Mouse (Mus musculus): ENCODE measurements around the gene 3110009E18Rik. TPM values are rescaled to one million over a fixed set of nuclear protein-coding genes. Genes with fewer than 3 reads are reported as not detected.
"Not testable (repeated sequence)": the region's sequence is repeated elsewhere in the genome, so short reads cannot be mapped to it uniquely, and the experiment has no call there.

Gene 3110009E18Rik
- polyA plus RNA-seq, 1 experiment from 2014 or later, result 15.3 TPM

- Histone ChIP-seq H3K27ac (replicated peaks) (no peak overlapping the region), H3K4me3 (no peak overlapping the region), H3K4me2 (no peak overlapping the region), H3K4me1 (replicated peaks) (no peaks in the 10 kb centered on the region), H3K9me3 (no peaks in the 10 kb centered on the region), H3K9ac (no peak overlapping the region), H3K36me3 (no peaks in the 10 kb centered on the region), H3K27me3 (no peaks in the 10 kb centered on the region)
- ATAC-seq (ENCODE audit: low FRiP score, low read depth), result no peak
- 62% methylated on average over 13 of the region's 13 CpGs for WGBS
These were observed 34.3 kb upstream of the 3110009E18Rik start for GRCm38 (mm10) chr1:120086644-120087043.

GRCm38 (mm10) chr1:120089180-120089579 lies 31.8 kb upstream of the 3110009E18Rik start:
- no peaks in the 10 kb centered on the region for H3K27me3 ChIP-seq
- 19% methylated on average over 4 of the region's 5 CpGs for WGBS
- no peaks in the 10 kb centered on the region for H3K4me1 ChIP-seq (replicated peaks)
- H3K27ac ChIP-seq (replicated peaks), result no peak overlapping the region
- H3K4me3 ChIP-seq, result no peak overlapping the region
- no peak overlapping the region for H3K4me2 ChIP-seq
- H3K36me3 ChIP-seq, result no peaks in the 10 kb centered on the region
- H3K9me3 ChIP-seq, result no peaks in the 10 kb centered on the region
- no peak for ATAC-seq (ENCODE audit: low FRiP score, low read depth)
- no peak overlapping the region for H3K9ac ChIP-seq

- no peak for ATAC-seq (ENCODE audit: low FRiP score, low read depth)
- no peaks in the 10 kb centered on the region for H3K36me3 ChIP-seq
- WGBS, result 91% methylated on average over 8 of the region's 8 CpGs
- H3K9ac ChIP-seq, result no peak overlapping the region
- no peak overlapping the region for H3K4me2 ChIP-seq
- no peaks in the 10 kb centered on the region for H3K27me3 ChIP-seq
- H3K27ac ChIP-seq (replicated peaks), result no peak overlapping the region
- H3K4me1 ChIP-seq (replicated peaks), result no peaks in the 10 kb centered on the region
- no peaks in the 10 kb centered on the region for H3K9me3 ChIP-seq
- H3K4me3 ChIP-seq, result no peak overlapping the region
These were observed 30.0 kb upstream of the 3110009E18Rik start for GRCm38 (mm10) chr1:120090880-120091570.

- H3K27ac ChIP-seq (replicated peaks); H3K4me1 ChIP-seq (replicated peaks); H3K9ac ChIP-seq; H3K36me3 ChIP-seq; H3K4me3 ChIP-seq; H3K9me3 ChIP-seq; H3K4me2 ChIP-seq; H3K27me3 ChIP-seq: not testable (repeated sequence)
- 60% methylated on average over 12 of the region's 14 CpGs for WGBS
- peak; percentile 48; the same call in 1 of the 2 replicates for ATAC-seq (ENCODE audit: low FRiP score, low read depth)
These were observed 27.4 kb upstream of the 3110009E18Rik start for GRCm38 (mm10) chr1:120093482-120094134.

- H3K27ac ChIP-seq (replicated peaks), result no peak overlapping the region
- WGBS, result 68% methylated on average over 3 of the region's 3 CpGs
These were observed 26.1 kb upstream of the 3110009E18Rik start for GRCm38 (mm10) chr1:120094920-120095319.

GRCm38 (mm10) chr1:120098327-120098726 lies 22.7 kb upstream of the 3110009E18Rik start:
- H3K4me3 ChIP-seq, result no peak overlapping the region
- no peak overlapping the region for H3K4me2 ChIP-seq
- no peaks in the 10 kb centered on the region for H3K36me3 ChIP-seq
- 17% methylated on average over 7 of the region's 7 CpGs for WGBS
- no peaks in the 10 kb centered on the region for H3K9me3 ChIP-seq
- no peak overlapping the region for H3K27ac ChIP-seq (replicated peaks)
- H3K9ac ChIP-seq, result no peak overlapping the region
- no peak for ATAC-seq (ENCODE audit: low FRiP score, low read depth)
- H3K27me3 ChIP-seq, result no peaks in the 10 kb centered on the region
- no peaks in the 10 kb centered on the region for H3K4me1 ChIP-seq (replicated peaks)

More at GRCm38 (mm10) chr1:120094920-120095319, 26.1 kb upstream of the 3110009E18Rik start:
- Histone ChIP-seq H3K9ac (no peak overlapping the region), H3K27me3 (no peaks in the 10 kb centered on the region), H3K4me3 (no peak overlapping the region), H3K36me3 (no peaks in the 10 kb centered on the region), H3K4me1 (replicated peaks) (no peaks in the 10 kb centered on the region), H3K9me3 (no peaks in the 10 kb centered on the region), H3K4me2 (no peak overlapping the region)
- no peak for ATAC-seq (ENCODE audit: low FRiP score, low read depth)

GRCm38 (mm10) chr1:120099483-120099882 lies 21.5 kb upstream of the 3110009E18Rik start:
- no peak overlapping the region for H3K27ac ChIP-seq (replicated peaks)
- H3K27me3 ChIP-seq, result no peaks in the 10 kb centered on the region
- no peak overlapping the region for H3K4me2 ChIP-seq
- H3K9me3 ChIP-seq, result no peaks in the 10 kb centered on the region
- no peak overlapping the region for H3K9ac ChIP-seq
- ATAC-seq (ENCODE audit: low FRiP score, low read depth), result no peak
- H3K4me1 ChIP-seq (replicated peaks), result no peaks in the 10 kb centered on the region
- 65% methylated on average over 6 of the region's 6 CpGs for WGBS
- H3K4me3 ChIP-seq, result no peak overlapping the region
- H3K36me3 ChIP-seq, result no peaks in the 10 kb centered on the region

GRCm38 (mm10) chr1:120100456-120101226 lies 20.3 kb upstream of the 3110009E18Rik start:
- no peaks in the 10 kb centered on the region for H3K36me3 ChIP-seq
- ATAC-seq (ENCODE audit: low FRiP score, low read depth), result no peak
- WGBS, result 75% methylated on average over 8 of the region's 8 CpGs

GRCm38 (mm10) chr1:120101227-120101609 lies 19.8 kb upstream of the 3110009E18Rik start:
- H3K4me3 ChIP-seq, result no peak overlapping the region
- no peak overlapping the region for H3K9ac ChIP-seq
- no peak overlapping the region for H3K27ac ChIP-seq (replicated peaks)
- no peaks in the 10 kb centered on the region for H3K4me1 ChIP-seq (replicated peaks)
- 87% methylated on average over 3 of the region's 3 CpGs for WGBS
- H3K27me3 ChIP-seq, result no peaks in the 10 kb centered on the region
- no peak for ATAC-seq (ENCODE audit: low FRiP score, low read depth)
- no peaks in the 10 kb centered on the region for H3K9me3 ChIP-seq
- no peaks in the 10 kb centered on the region for H3K36me3 ChIP-seq
- no peak overlapping the region for H3K4me2 ChIP-seq

More at GRCm38 (mm10) chr1:120100456-120101226, 20.3 kb upstream of the 3110009E18Rik start:
- no peaks in the 10 kb centered on the region for H3K27me3 ChIP-seq
- H3K9ac ChIP-seq, result no peak overlapping the region
- no peak overlapping the region for H3K27ac ChIP-seq (replicated peaks)
- no peaks in the 10 kb centered on the region for H3K4me1 ChIP-seq (replicated peaks)
- H3K4me2 ChIP-seq, result no peak overlapping the region
- H3K9me3 ChIP-seq, result no peaks in the 10 kb centered on the region
- H3K4me3 ChIP-seq, result no peak overlapping the region

- Histone ChIP-seq H3K9me3 (no peaks in the 10 kb centered on the region), H3K36me3 (no peaks in the 10 kb centered on the region), H3K27me3 (no peaks in the 10 kb centered on the region), H3K4me3 (no peak overlapping the region), H3K27ac (replicated peaks) (no peak overlapping the region), H3K4me2 (no peak overlapping the region), H3K9ac (no peak overlapping the region), H3K4me1 (replicated peaks) (no peaks in the 10 kb centered on the region)
- WGBS, result 69% methylated on average over 5 of the region's 5 CpGs
- ATAC-seq (ENCODE audit: low FRiP score, low read depth), result no peak
These were observed 15.4 kb upstream of the 3110009E18Rik start for GRCm38 (mm10) chr1:120105556-120105959.

GRCm38 (mm10) chr1:120109741-120110432 lies 11.1 kb upstream of the 3110009E18Rik start:
- 89% methylated on average over 19 of the region's 19 CpGs for WGBS
- peaks cover 11% of the 10 kb centered on the region for H3K36me3 ChIP-seq
- 0 out of 2 replicates have a peak, but pooled peaks cover 1% of the 10 kb centered on the region for H3K4me1 ChIP-seq (replicated peaks)
- H3K4me2 ChIP-seq, result no peak overlapping the region
- no peak overlapping the region for H3K27ac ChIP-seq (replicated peaks)
- no peak overlapping the region for H3K4me3 ChIP-seq
- H3K27me3 ChIP-seq, result no peaks in the 10 kb centered on the region
- H3K9ac ChIP-seq, result no peak overlapping the region
- no peak for ATAC-seq (ENCODE audit: low FRiP score, low read depth)
- no peaks in the 10 kb centered on the region for H3K9me3 ChIP-seq

Measured in hindbrain, embryonic 15.5 days (tissue).